Mouse (Mus musculus) kidney, adult 2 months (tissue): ENCODE measurements at regions not wholly inside any gene's neighbourhood (a gene's known extent, or its start where the extent isn't known, plus 50 kb on each side); places are given as distances from the start of the nearest gene placed in this dataset.

Source experiments
- CTCF ChIP-seq: fragments of 200-500 bp; conservative IDR thresholded peaks from 2 replicates; pipeline ENCODE4 v1.5.1; 2011; ENCODE audit warnings: low read depth, mild to moderate bottlenecking, control low read depth, low read length, moderate library complexity, mixed read lengths; ENCODE audit not compliant: insufficient read depth, insufficient read length
- POLR2A ChIP-seq: fragments of 200-500 bp; IDR thresholded peaks from one replicate; pipeline ENCODE4 v1.6.1; 2011; ENCODE audit warnings: low read depth, low read length, control low read depth

DNA sequence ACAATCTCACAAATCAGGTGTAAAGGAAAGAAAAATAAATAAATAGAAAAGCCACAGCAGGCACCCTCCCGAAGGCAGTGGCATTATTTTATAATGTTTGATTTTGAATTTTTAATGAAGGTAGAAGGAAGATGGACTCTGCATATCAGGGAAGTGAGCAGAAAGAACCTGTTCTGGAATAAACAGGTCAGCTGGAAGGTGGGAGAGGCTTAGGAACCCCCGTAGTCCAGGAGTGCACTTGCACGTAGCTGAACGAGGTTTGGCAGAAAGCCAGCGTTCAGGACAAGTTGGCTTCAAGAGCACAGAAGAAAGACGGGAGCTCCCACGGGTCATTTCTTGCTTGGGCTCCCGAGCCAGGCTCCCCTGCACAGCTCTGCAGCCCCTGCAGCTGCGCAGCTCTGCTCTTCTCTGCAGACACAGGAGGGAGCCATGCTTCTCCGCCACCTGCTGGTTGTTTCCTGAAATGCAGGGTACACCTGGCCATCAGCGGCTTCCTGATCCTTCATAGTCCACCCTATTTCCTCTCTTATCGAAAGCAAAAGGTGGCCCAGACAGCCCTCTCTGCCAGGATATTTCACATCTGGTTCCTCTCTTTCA, 84.4 kb upstream of the Bace2 start:
- peak; percentile 87 for TF ChIP-seq CTCF
- no peak for TF ChIP-seq POLR2A
